Mouse (Mus musculus) cortical plate, adult 2 months (tissue): ENCODE measurements around the gene Dhh. TPM values are rescaled to one million over a fixed set of nuclear protein-coding genes. Genes with fewer than 3 reads are reported as not detected.
"Not testable (repeated sequence)": the region's sequence is repeated elsewhere in the genome, so short reads cannot be mapped to it uniquely, and the experiment has no call there.

ENCODE experiments used
- H3K27ac ChIP-seq: fragments of 200-500 bp; 2 replicates; pipeline ENCODE4 v1.5.1; 2012; ENCODE audit warnings: low read length, control low read depth, inconsistent platforms; ENCODE audit not compliant: insufficient read depth
- H3K4me1 ChIP-seq: fragments of 200-500 bp; 2 replicates; pipeline ENCODE4 v1.6.1; 2011; ENCODE audit warnings: low read length; ENCODE audit not compliant: control insufficient read depth, insufficient read depth
- H3K4me3 ChIP-seq: fragments of 200-500 bp; 2 replicates; pipeline ENCODE4 v1.5.1; 2011; ENCODE audit warnings: mild to moderate bottlenecking, low read length, control low read depth; ENCODE audit not compliant: insufficient read depth
- CTCF ChIP-seq: fragments of 200-500 bp; IDR thresholded peaks from 2 replicates; pipeline ENCODE4 v1.5.1; 2011; ENCODE audit warnings: mild to moderate bottlenecking, control low read depth, low read length; ENCODE audit not compliant: insufficient read depth; ENCODE audit errors: extremely low read depth
- POLR2A ChIP-seq: fragments of 200-500 bp; IDR thresholded peaks from 2 replicates; pipeline ENCODE4 v1.6.1; 2011; ENCODE audit warnings: mild to moderate bottlenecking, low read length, control low read depth; ENCODE audit not compliant: insufficient read depth; ENCODE audit errors: extremely low read depth
- polyA plus RNA-seq: library from polyadenylated mRNA; depleted of rRNA; stranded (reverse); fragments of >200 nt; gene quantifications from 2 replicates; pipeline ENCODE4 v1.2.3, GENCODE M21; 2012; rRNA removed

The Dhh gene
- polyA plus RNA-seq = 0.25 and 0.28 TPM in 2 replicates

GRCm38 (mm10) chr15:98897928-98898800, at the start of gene Dhh:
Gene Dhh, minus strand, starts transcription at chr15:98898540.
- H3K27ac ChIP-seq = no peak within 1 kb of the TSS
- peaks cover 3% of the 10 kb centered on the region for H3K4me1 ChIP-seq
- no peak within 1 kb of the TSS for H3K4me3 ChIP-seq
- no peak for TF ChIP-seq CTCF
- no peak for TF ChIP-seq POLR2A

GRCm38 (mm10) chr15:98947884-98948283, 49.5 kb upstream of the Dhh start:
- no peaks in the 10 kb centered on the region for H3K4me1 ChIP-seq
- H3K27ac ChIP-seq = no peak overlapping the region
- H3K4me3 ChIP-seq = no peak overlapping the region
- TF ChIP-seq CTCF (no peak), POLR2A (no peak)

DNA sequence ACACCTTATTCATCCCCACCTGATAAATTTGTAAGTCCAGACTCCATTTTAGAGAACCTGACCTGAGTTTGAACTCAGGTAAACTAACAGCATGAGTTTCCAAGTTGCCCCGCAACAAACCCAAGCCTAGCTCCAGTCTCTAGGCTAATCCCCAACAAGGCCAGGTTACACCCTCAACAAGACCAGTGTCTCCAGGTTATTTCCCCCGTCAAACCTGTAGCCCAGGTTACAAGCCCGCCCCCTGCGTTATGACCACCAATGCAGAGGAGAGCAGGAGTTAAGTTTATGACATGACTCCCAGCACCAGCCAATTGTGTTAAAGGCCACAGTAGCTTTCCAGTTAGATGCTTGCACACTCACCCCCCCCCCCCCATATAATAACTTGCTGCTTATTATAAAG, 44.8 kb upstream of the Dhh start:
- Histone ChIP-seq H3K4me1 (no peaks in the 10 kb centered on the region; the same call in 1 of the 2 replicates), H3K27ac (no peak overlapping the region), H3K4me3 (no peak overlapping the region)
- TF ChIP-seq POLR2A (no peak), CTCF (no peak)

DNA sequence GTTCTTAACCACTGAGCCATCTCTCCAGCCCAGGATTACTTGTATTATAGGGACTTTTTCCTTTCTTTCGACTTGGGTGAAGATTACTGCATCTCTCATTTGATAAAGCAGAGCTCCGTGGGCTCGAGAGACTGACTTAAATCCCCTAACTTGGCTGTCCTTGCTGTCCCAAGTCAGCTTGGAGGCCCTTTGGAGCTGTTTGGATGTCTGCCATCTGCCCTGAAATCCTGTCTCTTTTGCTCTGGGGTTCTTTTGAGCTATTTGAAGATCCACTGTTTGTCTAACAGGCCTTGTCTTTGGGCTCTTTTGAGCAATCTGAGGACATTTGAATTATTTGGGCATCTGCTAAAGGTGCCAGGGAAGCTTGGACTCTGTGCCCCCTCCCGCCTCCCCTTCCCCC, 43.7 kb upstream of the Dhh start:
- TF ChIP-seq CTCF (no peak), POLR2A (no peak)
- Histone ChIP-seq H3K27ac (no peak overlapping the region), H3K4me3 (no peak overlapping the region), H3K4me1 (no peaks in the 10 kb centered on the region; the same call in 1 of the 2 replicates)

DNA sequence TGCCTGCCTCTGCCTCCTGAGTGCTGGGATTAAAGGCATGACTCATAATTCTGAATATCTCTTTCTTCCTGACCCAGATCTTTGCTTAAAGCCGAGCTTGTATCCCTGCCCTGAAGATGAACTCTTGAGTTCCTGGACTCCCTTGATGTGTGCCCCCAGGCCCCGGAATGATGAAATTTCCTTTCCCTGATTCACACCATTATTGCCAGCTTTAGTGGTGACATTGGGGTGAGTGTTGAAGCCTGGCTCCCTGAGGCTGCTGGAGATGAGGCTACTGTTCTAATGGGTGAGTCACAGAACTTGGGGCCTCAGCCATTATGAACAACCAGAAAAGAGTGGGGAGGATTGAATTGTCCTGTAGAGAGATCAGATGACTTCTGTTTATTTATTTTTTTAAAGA, 43.2 kb upstream of the Dhh start:
- Histone ChIP-seq H3K4me3 (no peak overlapping the region), H3K27ac (no peak overlapping the region), H3K4me1 (no peaks in the 10 kb centered on the region; the same call in 1 of the 2 replicates)
- TF ChIP-seq CTCF = no peak
- TF ChIP-seq POLR2A = no peak

DNA sequence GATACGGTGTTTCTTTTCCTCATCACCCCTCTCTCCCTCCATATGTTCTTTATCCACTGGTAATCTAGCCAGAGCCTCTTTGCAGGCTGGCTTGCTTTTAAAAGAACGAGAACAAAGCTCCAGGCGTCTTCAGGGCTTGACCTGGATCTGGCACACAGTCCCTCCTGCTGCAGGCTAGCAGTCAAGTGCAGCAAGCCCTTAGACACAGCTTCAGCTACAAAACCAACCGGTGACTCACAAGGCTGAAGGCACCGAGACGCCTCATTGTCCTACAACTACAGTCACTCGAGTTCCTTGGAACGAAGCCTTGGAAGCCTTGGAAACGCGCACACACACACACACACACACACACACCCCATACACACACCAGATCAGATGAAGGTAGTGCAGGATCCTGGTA, 42.5 kb upstream of the Dhh start:
- no peak overlapping the region for H3K27ac ChIP-seq
- H3K4me3 ChIP-seq = no peak overlapping the region
- no peaks in the 10 kb centered on the region; the same call in 1 of the 2 replicates for H3K4me1 ChIP-seq
- no peak for TF ChIP-seq CTCF
- no peak for TF ChIP-seq POLR2A

DNA sequence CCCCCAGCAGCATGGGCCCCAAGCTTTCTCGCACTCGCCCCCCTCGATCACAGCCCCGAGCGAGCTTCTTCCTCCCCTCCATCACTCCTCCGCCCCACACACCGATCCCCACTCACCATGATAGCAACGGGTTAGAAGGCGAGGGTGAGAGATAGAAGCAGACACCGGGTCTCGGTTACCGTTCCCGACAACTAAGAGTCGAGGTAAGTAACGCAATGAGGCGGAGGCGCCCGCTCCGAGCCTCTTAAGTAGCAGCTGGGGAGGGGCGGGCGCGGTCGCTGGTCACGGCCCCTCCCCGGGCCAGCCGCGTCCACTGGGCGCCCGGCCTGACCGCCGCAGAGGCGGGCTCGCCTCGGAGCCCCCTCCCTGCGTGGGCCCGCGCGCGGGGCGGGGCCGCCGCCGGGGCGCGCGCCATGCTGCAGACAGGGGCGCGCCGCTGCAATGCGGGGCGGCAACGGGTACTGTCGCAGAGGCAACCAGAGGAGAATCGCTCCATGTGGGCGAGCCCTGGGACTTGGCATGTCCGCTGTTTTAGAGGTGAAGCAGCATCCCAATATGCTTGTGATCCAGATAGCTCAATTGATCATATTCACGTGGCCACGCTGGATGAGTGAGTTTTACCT, 36.0 kb upstream of the Dhh start, which contains the start of gene Tuba1b:
Gene Tuba1b (minus strand): TSS at position 349 of the 623 bp plus-strand sequence.
- TF ChIP-seq POLR2A (peak; percentile 69), CTCF (no peak)

DNA sequence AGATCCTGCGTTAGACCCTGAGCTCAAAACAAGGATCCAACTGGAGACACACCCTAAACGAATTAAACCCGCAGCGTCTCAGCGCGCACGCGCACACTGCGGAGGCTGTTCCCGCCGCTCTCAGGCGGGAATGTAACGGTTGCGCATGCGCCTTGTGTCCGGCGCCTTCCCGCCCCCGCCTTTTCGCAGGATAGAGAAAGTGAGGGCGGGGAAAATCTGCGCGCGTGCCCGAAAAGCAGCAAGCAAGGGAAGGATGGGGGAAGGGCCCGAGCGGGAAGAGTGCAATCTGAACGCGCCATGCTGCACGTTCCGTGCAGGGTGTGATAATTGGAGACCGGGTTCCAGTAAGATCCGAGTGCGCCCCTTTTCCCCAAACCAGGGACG, 35.5 kb upstream of the Dhh start:
- H3K4me3 ChIP-seq = peak overlapping the region; percentile 73
- no peak for TF ChIP-seq CTCF
- no peak; the same call in 1 of the 2 replicates for TF ChIP-seq POLR2A

More for the DNA sequence above, 36.0 kb upstream of the Dhh start, which contains the start of gene Tuba1b:
- H3K4me3 ChIP-seq = peak within 1 kb of the TSS; percentile 73
- peak within 1 kb of the TSS; percentile 89 for H3K27ac ChIP-seq
- H3K4me1 ChIP-seq = peaks cover 2% of the 10 kb centered on the region; the same call in 1 of the 2 replicates

DNA sequence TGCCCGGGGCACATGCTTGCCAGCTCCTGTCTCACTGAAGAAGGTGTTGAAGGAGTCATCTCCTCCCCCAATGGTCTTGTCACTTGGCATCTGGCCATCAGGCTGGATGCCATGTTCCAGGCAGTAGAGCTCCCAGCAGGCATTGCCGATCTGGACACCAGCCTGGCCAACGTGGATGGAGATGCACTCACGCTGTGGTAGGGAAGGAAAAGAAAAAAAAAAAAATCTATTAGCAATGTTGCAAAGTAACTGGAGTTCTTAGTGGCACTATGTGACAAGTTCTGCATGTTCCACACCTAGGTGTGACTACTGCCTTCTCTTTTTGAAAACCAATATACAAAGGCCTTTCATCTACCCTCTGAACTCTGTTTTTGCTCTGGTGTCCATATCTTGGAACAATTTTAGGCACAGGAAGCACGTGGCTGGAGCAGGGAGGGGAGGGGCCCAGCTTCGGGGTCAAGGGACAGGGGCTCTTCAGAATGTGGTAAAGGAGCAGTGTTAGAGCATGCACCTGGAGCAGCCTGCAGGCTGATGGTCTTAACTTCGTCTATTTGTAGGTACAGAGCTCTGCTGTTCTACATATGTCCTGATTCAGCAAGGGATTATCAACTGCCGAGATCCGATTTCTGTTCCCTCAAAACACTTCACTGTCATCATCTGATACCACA, 34.8 kb upstream of the Dhh start:
- peak overlapping the region; percentile 35; the same call in 1 of the 2 replicates for H3K27ac ChIP-seq
- not testable (repeated sequence) for H3K4me1 ChIP-seq
- peak overlapping the region; percentile 73 for H3K4me3 ChIP-seq

More for the DNA sequence above, 35.5 kb upstream of the Dhh start:
- Histone ChIP-seq H3K4me1 (peaks cover 2% of the 10 kb centered on the region; the same call in 1 of the 2 replicates), H3K27ac (peak overlapping the region; percentile 89)

- Histone ChIP-seq H3K4me3 (no peak overlapping the region), H3K4me1 (peaks cover 2% of the 10 kb centered on the region; the same call in 1 of the 2 replicates), H3K27ac (no peak overlapping the region)
- TF ChIP-seq CTCF = no peak
- TF ChIP-seq POLR2A = no peak
These were observed 32.7 kb upstream of the Dhh start for GRCm38 (mm10) chr15:98930998-98931397.
